Mouse (Mus musculus) kidney, embryonic 15.5 days (tissue): Measurements from ENCODE around the gene Tfeb. TPM values are rescaled to one million over a fixed set of nuclear protein-coding genes. Genes with fewer than 3 reads are reported as not detected.
A peak's percentile ranks its signal among the peaks of the same experiment; 100 is the strongest.

ENCODE experiments used
- ATAC-seq: fragments of 200-750 bp; cut with Nextera tagmentation; replicated peaks from 2 replicates; pipeline ENCODE4 v1.8.0; 2017; ENCODE audit warnings: moderate TSS enrichment; ENCODE audit not compliant: low FRiP score
- H3K27ac ChIP-seq: fragments of 300-500 bp; sonication (generic); 2 replicates; pipeline ENCODE4 v1.5.1; 2015; ENCODE audit warnings: mild to moderate bottlenecking, inconsistent platforms
- H3K27me3 ChIP-seq: fragments of 300-500 bp; sonication (generic); 2 replicates; pipeline ENCODE4 v1.6.1; 2015; ENCODE audit warnings: inconsistent platforms
- H3K36me3 ChIP-seq: fragments of 300-500 bp; sonication (generic); 2 replicates; pipeline ENCODE4 v1.6.1; 2015; ENCODE audit warnings: inconsistent platforms
- H3K4me1 ChIP-seq: fragments of 300-500 bp; sonication (generic); 2 replicates; pipeline ENCODE4 v1.6.1; 2015; ENCODE audit warnings: inconsistent platforms
- H3K4me2 ChIP-seq: fragments of 300-500 bp; sonication (generic); 2 replicates; pipeline ENCODE4 v1.6.1; 2015; ENCODE audit warnings: moderate library complexity, mild to moderate bottlenecking, inconsistent platforms
- H3K4me3 ChIP-seq: fragments of 300-500 bp; sonication (generic); replicated peaks from 2 replicates; pipeline ENCODE4 v1.5.1; 2015; ENCODE audit warnings: mild to moderate bottlenecking, inconsistent platforms
- H3K9ac ChIP-seq: fragments of 300-500 bp; sonication (generic); 2 replicates; pipeline ENCODE4 v1.6.1; 2015; ENCODE audit warnings: mild to moderate bottlenecking, inconsistent platforms
- H3K9me3 ChIP-seq: fragments of 300-500 bp; sonication (generic); replicated peaks from 2 replicates; pipeline ENCODE4 v1.6.1; 2016; ENCODE audit warnings: inconsistent platforms
- WGBS: fragments of 180-500 bp; shearing (Covaris S2); methylation state at CpG from one replicate; pipeline ENCODE4 v1.1.7; 2015; ENCODE audit warnings: mixed read lengths; 5-methylcytosine and 5-hydroxymethylcytosine counted together
- polyA plus RNA-seq: library from polyadenylated mRNA; unstranded; fragments of >200 nt; fragmentation: Nextera tagmentation; extraction: Ambion mirVana; gene quantifications from 2 replicates; pipeline ENCODE4 v1.2.1, GENCODE M21; 2015

Gene Tfeb
- polyA plus RNA-seq, 1 experiment from 2014 or later, result 15.2 TPM

GRCm38 (mm10) chr17:47831161-47831560 lies 94.3 kb downstream of the Tfeb start:
- Histone ChIP-seq H3K4me3 (peak overlapping the region; percentile 76), H3K4me2 (peak overlapping the region; percentile 95), H3K27me3 (peaks cover 46% of the 10 kb centered on the region), H3K27ac (peak overlapping the region; percentile 81; the same call in 1 of the 2 replicates), H3K9ac (peak overlapping the region; percentile 21; the same call in 1 of the 2 replicates), H3K4me1 (peaks cover 49% of the 10 kb centered on the region), H3K9me3 (no peaks in the 10 kb centered on the region), H3K36me3 (peaks cover 17% of the 10 kb centered on the region)
- 13% methylated on average over 8 of the region's 9 CpGs for WGBS
- ATAC-seq, result no peak

GRCm38 (mm10) chr17:47831772-47832171 lies 94.9 kb downstream of the Tfeb start:
- no peak for ATAC-seq
- WGBS, result 48% methylated on average over 5 of the region's 5 CpGs

DNA sequence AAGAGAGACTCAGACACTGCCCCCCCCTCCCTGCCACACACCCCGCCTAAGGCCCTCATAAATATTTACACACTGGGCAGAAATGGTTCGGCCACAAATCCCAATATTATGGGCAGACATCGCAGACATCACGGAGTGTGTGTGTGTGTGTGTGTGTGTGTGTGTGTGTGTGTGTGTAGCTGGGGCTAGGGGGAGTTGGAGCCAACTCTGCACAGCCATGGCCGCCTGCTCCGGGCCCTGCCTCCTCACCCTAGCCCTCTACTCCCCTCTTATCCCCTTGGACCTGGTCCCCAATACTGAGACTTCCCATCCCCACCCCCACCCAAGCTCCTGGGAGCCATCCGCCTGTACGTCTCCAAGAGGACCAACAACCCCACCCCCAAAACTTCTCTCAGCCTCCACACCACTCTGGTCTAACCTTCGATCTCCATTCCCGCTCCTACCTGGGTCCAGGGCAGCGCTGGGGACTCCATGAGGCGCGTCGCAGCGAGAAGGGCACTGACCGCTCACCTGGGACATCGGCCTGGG lies 95.7 kb downstream of the Tfeb start:
- H3K27ac ChIP-seq, result peak overlapping the region; percentile 81
- H3K36me3 ChIP-seq, result peaks cover 8% of the 10 kb centered on the region
- peak overlapping the region; percentile 95 for H3K4me2 ChIP-seq
- peak; percentile 65 for ATAC-seq
- 4% methylated on average over 17 of the region's 17 CpGs for WGBS
- peaks cover 52% of the 10 kb centered on the region for H3K4me1 ChIP-seq
- no peaks in the 10 kb centered on the region for H3K9me3 ChIP-seq
- peak overlapping the region; percentile 69 for H3K9ac ChIP-seq
- H3K4me3 ChIP-seq, result peak overlapping the region; percentile 76
- H3K27me3 ChIP-seq, result peaks cover 46% of the 10 kb centered on the region

More at GRCm38 (mm10) chr17:47831772-47832171, 94.9 kb downstream of the Tfeb start:
- Histone ChIP-seq H3K27me3 (peaks cover 46% of the 10 kb centered on the region), H3K4me3 (peak overlapping the region; percentile 76), H3K4me1 (peaks cover 49% of the 10 kb centered on the region), H3K36me3 (peaks cover 15% of the 10 kb centered on the region), H3K9ac (peak overlapping the region; percentile 21; the same call in 1 of the 2 replicates), H3K4me2 (peak overlapping the region; percentile 95), H3K9me3 (no peaks in the 10 kb centered on the region), H3K27ac (peak overlapping the region; percentile 81)

GRCm38 (mm10) chr17:47833029-47833627 lies 96.3 kb downstream of the Tfeb start:
- peak overlapping the region; percentile 81 for H3K27ac ChIP-seq
- peaks cover 56% of the 10 kb centered on the region for H3K4me1 ChIP-seq
- under 1% methylated on average over 45 of the region's 45 CpGs for WGBS
- peak; percentile 80 for ATAC-seq
- H3K27me3 ChIP-seq, result peaks cover 46% of the 10 kb centered on the region
- peaks cover 8% of the 10 kb centered on the region for H3K36me3 ChIP-seq
- peak overlapping the region; percentile 76 for H3K4me3 ChIP-seq
- H3K4me2 ChIP-seq, result peak overlapping the region; percentile 95
- peak overlapping the region; percentile 69 for H3K9ac ChIP-seq
- H3K9me3 ChIP-seq, result no peaks in the 10 kb centered on the region

DNA sequence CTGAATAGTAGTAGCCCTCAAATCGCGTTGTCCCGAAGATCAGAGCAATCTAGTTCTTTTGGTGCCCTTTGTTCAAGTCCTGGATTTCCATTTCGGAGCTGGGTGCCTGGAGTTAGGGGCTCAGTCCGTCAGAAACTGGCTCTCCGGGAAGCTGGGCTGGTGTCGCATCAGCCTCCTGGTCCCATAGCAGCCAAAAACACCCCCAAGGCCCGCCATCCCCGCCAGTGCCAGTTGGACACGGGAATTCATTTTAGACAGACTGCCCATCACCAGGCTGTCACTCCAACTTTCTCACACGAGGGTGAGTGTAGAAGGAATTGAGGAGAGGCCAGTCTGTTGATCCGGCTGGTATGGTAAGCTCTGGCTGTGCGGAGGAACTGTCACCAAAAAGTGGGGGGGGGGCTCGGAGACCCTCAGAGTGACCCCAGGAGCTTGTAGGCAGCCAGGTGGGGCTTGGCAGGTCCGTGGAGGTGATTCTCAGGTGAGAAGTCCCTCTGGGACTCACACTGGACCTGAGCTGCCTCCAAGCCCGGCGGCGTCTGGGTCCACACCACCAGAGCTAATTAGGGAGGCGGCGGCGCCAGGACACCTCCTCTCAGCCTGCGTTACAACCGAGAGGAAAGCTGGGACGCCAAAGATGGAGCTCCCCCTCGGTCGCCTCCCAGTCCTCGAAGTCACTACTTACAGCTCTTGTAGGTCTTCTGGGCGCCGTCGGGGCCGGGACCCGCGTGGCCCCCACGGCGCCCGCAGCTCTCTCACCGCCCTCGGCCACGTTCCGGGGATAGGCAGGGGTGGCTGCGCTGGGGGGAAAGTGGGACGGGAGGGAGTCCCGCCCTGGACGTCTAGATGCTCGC lies 97.0 kb downstream of the Tfeb start:
- under 1% methylated on average over 45 of the region's 45 CpGs for WGBS
- no peak for ATAC-seq

DNA sequence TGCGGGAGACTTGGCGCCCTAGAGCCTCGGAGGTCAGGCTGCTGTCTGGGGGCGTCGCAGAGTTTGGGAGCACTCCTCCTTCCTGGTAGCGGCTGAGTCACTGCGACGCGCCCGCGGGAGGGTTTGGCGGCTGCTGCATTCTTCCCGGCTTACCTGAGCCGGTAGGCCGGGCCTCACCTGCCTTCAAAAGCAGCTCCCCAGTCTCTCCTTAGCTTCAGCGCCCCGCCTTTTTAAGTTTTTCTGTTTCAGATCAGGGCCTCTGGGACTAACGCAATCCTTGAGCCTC lies 97.6 kb downstream of the Tfeb start, which contains the start of gene Mdfi:
TSS of gene Mdfi (minus strand) at position 210 of the 286 bp plus-strand sequence.
- Histone ChIP-seq H3K4me1 (peaks cover 56% of the 10 kb centered on the region), H3K36me3 (peaks cover 8% of the 10 kb centered on the region; the same call in 1 of the 2 replicates), H3K4me2 (peak within 1 kb of the TSS; percentile 95), H3K27me3 (peaks cover 46% of the 10 kb centered on the region), H3K4me3 (peak within 1 kb of the TSS; percentile 76), H3K27ac (peak within 1 kb of the TSS; percentile 81), H3K9me3 (no peaks in the 10 kb centered on the region), H3K9ac (peak within 1 kb of the TSS; percentile 69)
- 5% methylated on average over 18 of the region's 18 CpGs for WGBS
- ATAC-seq, result no peak

More for the DNA sequence above, 97.0 kb downstream of the Tfeb start:
- Histone ChIP-seq H3K4me3 (peak overlapping the region; percentile 76), H3K27me3 (peaks cover 46% of the 10 kb centered on the region), H3K9me3 (no peaks in the 10 kb centered on the region), H3K4me1 (peaks cover 56% of the 10 kb centered on the region), H3K27ac (peak overlapping the region; percentile 81), H3K36me3 (peaks cover 8% of the 10 kb centered on the region; the same call in 1 of the 2 replicates), H3K4me2 (peak overlapping the region; percentile 95), H3K9ac (peak overlapping the region; percentile 69)

GRCm38 (mm10) chr17:47837808-47838207 lies 101.0 kb downstream of the Tfeb start:
- WGBS, result 34% methylated on average over 6 of the region's 6 CpGs
- Histone ChIP-seq H3K4me1 (peaks cover 34% of the 10 kb centered on the region), H3K9ac (no peak overlapping the region), H3K27ac (no peak overlapping the region), H3K36me3 (no peaks in the 10 kb centered on the region), H3K4me3 (no peak overlapping the region), H3K9me3 (no peaks in the 10 kb centered on the region), H3K27me3 (peaks cover 31% of the 10 kb centered on the region), H3K4me2 (no peak overlapping the region)
- no peak for ATAC-seq

GRCm38 (mm10) chr17:47841521-47841920 lies 104.7 kb downstream of the Tfeb start:
- Histone ChIP-seq H3K9me3 (no peaks in the 10 kb centered on the region), H3K4me2 (no peak overlapping the region), H3K27me3 (peaks cover 3% of the 10 kb centered on the region; the same call in 1 of the 2 replicates), H3K4me1 (peaks cover 16% of the 10 kb centered on the region), H3K4me3 (no peak overlapping the region), H3K27ac (no peak overlapping the region), H3K36me3 (no peaks in the 10 kb centered on the region), H3K9ac (no peak overlapping the region)
- WGBS, result 91% methylated on average over 8 of the region's 8 CpGs
- ATAC-seq, result no peak

Other genes starting within 250 kb of the Tfeb start
- gene Taf8, start 234.7 kb upstream of the Tfeb start, polyA plus RNA-seq, result 32.2 and 37.0 TPM in 2 replicates
- 272 and 294 TPM in 2 replicates for gene Ccnd3, start 232.0 kb upstream of the Tfeb start, polyA plus RNA-seq
- 23.8 and 26.5 TPM in 2 replicates for gene Bysl, start 125.5 kb upstream of the Tfeb start, polyA plus RNA-seq
- 45.7 TPM in 2 replicates for gene Med20, start 125.4 kb upstream of the Tfeb start, polyA plus RNA-seq
- gene Gm20517, start 125.4 kb upstream of the Tfeb start, polyA plus RNA-seq, result 0.81 and 1.4 TPM in 2 replicates
- gene Usp49, start 106.3 kb upstream of the Tfeb start, polyA plus RNA-seq, result 4.6 and 5.0 TPM in 2 replicates
- gene Tomm6, start 48.6 kb upstream of the Tfeb start, polyA plus RNA-seq, result 381 and 386 TPM in 2 replicates
- gene Frs3, start 48.0 kb upstream of the Tfeb start, polyA plus RNA-seq, result 5.5 and 6.7 TPM in 2 replicates
- gene Gm21981, start 42.6 kb upstream of the Tfeb start, polyA plus RNA-seq, result 0.17 and 0.24 TPM in 2 replicates
- gene Prickle4, start 42.3 kb upstream of the Tfeb start, polyA plus RNA-seq, result 0.51 and 0.99 TPM in 2 replicates
- 0.14 TPM in 1 of 2 replicates, not detected in the other for gene Pgc, start 10.2 kb upstream of the Tfeb start, polyA plus RNA-seq
- 7.7 and 12.6 TPM in 2 replicates for gene Mdfi, start 97.7 kb downstream of the Tfeb start, polyA plus RNA-seq
- 13.0 and 13.7 TPM in 2 replicates for gene Foxp4, start 187.6 kb downstream of the Tfeb start, polyA plus RNA-seq